Mouse (Mus musculus): Measurements from ENCODE around the gene Mdh2. TPM values are rescaled to one million over a fixed set of nuclear protein-coding genes. Genes with fewer than 3 reads are reported as not detected.

Mdh2 gene
- polyA plus RNA-seq, 1 experiment from 2014 or later, result 600 TPM

DNA sequence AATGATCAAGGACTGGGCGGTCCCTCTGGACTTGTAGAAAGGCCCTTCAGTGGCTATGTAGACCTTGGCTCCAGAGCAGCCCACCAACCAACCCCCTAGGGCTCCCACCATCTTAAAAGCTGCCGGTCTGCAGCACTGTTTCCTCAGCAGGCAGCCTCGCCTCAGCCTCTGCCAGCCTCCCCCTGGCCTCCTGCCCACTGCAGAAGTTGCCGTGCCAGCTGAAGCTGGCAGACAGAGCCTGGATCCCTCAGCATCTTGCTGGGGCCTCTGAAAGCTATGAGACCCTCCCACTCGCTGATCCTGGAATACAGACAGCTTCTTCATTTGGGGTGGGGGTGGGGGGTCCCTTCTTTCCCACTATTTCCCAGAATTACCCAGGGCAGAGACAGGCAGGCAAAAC lies 34.7 kb downstream of the Mdh2 start:
- Histone ChIP-seq H3K4me1 (ENCODE audit: control insufficient read depth, insufficient read depth, low read length) (peaks cover 25% of the 10 kb centered on the region), H3K27ac (ENCODE audit: low read length) (no peak overlapping the region), H3K4me2 (ENCODE audit: low read length) (no peak overlapping the region), H3K9ac (ENCODE audit: low read depth, low read length) (no peak overlapping the region), H3K9me3 (replicated peaks; ENCODE audit: control insufficient read depth, low read length, poor library complexity, severe bottlenecking) (no peaks in the 10 kb centered on the region), H3K4me3 (ENCODE audit: low read depth, low read length) (no peak overlapping the region), H3K36me3 (ENCODE audit: control insufficient read depth, insufficient read depth, low read length) (no peaks in the 10 kb centered on the region), H3K27me3 (ENCODE audit: control insufficient read depth, insufficient read depth, low read depth, low read length) (no peaks in the 10 kb centered on the region)
- 61% methylated on average over 5 of the region's 5 CpGs for WGBS
- no peak for ATAC-seq

- no peaks in the 10 kb centered on the region for H3K9me3 ChIP-seq (replicated peaks; ENCODE audit: control insufficient read depth, low read length, poor library complexity, severe bottlenecking)
- H3K27me3 ChIP-seq (ENCODE audit: control insufficient read depth, insufficient read depth, low read depth, low read length), result no peaks in the 10 kb centered on the region
- H3K4me1 ChIP-seq (ENCODE audit: control insufficient read depth, insufficient read depth, low read length), result peaks cover 29% of the 10 kb centered on the region
- no peak overlapping the region for H3K9ac ChIP-seq (ENCODE audit: low read depth, low read length)
- H3K27ac ChIP-seq (ENCODE audit: low read length), result no peak overlapping the region
- ATAC-seq, result no peak
- H3K36me3 ChIP-seq (ENCODE audit: control insufficient read depth, insufficient read depth, low read length), result no peaks in the 10 kb centered on the region; the same call in 1 of the 2 replicates
- H3K4me3 ChIP-seq (ENCODE audit: low read depth, low read length), result no peak overlapping the region
- 54% methylated on average over 7 of the region's 7 CpGs for WGBS
- H3K4me2 ChIP-seq (ENCODE audit: low read length), result no peak overlapping the region
Observed at GRCm38 (mm10) chr5:135818491-135818890, 40.2 kb downstream of the Mdh2 start.

GRCm38 (mm10) chr5:135822316-135822944 lies 44.1 kb downstream of the Mdh2 start:
- Histone ChIP-seq H3K4me3 (ENCODE audit: low read depth, low read length) (no peak overlapping the region), H3K9me3 (replicated peaks; ENCODE audit: control insufficient read depth, low read length, poor library complexity, severe bottlenecking) (no peaks in the 10 kb centered on the region), H3K27ac (ENCODE audit: low read length) (peak overlapping the region; percentile 91), H3K4me1 (ENCODE audit: control insufficient read depth, insufficient read depth, low read length) (peaks cover 40% of the 10 kb centered on the region), H3K9ac (ENCODE audit: low read depth, low read length) (peak overlapping the region; percentile 51), H3K4me2 (ENCODE audit: low read length) (peak overlapping the region; percentile 39), H3K36me3 (ENCODE audit: control insufficient read depth, insufficient read depth, low read length) (no peaks in the 10 kb centered on the region; the same call in 1 of the 2 replicates), H3K27me3 (ENCODE audit: control insufficient read depth, insufficient read depth, low read depth, low read length) (no peaks in the 10 kb centered on the region)
- whole genome bisulfite sequencing, result 12% methylated on average over 7 of the region's 7 CpGs
- ATAC-seq, result peak; percentile 74

DNA sequence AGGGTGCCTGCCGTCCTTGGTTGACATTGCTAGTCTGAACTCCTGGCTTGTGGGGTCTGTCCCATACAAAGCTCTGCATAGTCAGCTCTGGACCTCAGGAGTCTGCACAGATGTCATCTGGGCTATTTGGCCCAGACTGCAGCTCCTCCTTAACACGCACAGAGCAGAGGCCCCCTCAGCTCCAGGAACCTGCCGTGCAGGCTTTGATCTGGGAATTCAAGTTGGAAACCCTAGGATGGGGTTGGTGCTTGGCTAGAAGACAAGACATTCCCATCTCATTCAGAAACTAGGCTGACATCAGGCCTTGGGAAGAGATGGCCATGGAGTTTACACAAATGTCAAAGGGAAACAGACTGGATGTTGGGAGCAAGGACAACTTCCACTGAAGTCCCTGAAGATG lies 46.2 kb downstream of the Mdh2 start:
- Histone ChIP-seq H3K4me3 (ENCODE audit: low read depth, low read length) (no peak overlapping the region), H3K9ac (ENCODE audit: low read depth, low read length) (no peak overlapping the region), H3K27ac (ENCODE audit: low read length) (no peak overlapping the region), H3K9me3 (replicated peaks; ENCODE audit: control insufficient read depth, low read length, poor library complexity, severe bottlenecking) (no peaks in the 10 kb centered on the region), H3K4me1 (ENCODE audit: control insufficient read depth, insufficient read depth, low read length) (peaks cover 40% of the 10 kb centered on the region), H3K4me2 (ENCODE audit: low read length) (no peak overlapping the region), H3K27me3 (ENCODE audit: control insufficient read depth, insufficient read depth, low read depth, low read length) (no peaks in the 10 kb centered on the region), H3K36me3 (ENCODE audit: control insufficient read depth, insufficient read depth, low read length) (no peaks in the 10 kb centered on the region; the same call in 1 of the 2 replicates)
- ATAC-seq, result no peak
- WGBS, result 44% methylated on average over 3 of the region's 3 CpGs

- WGBS, result 23% methylated on average over 6 of the region's 6 CpGs
- Histone ChIP-seq H3K27ac (ENCODE audit: low read length) (peak overlapping the region; percentile 73), H3K36me3 (ENCODE audit: control insufficient read depth, insufficient read depth, low read length) (no peaks in the 10 kb centered on the region; the same call in 1 of the 2 replicates), H3K27me3 (ENCODE audit: control insufficient read depth, insufficient read depth, low read depth, low read length) (no peaks in the 10 kb centered on the region), H3K4me2 (ENCODE audit: low read length) (no peak overlapping the region), H3K4me1 (ENCODE audit: control insufficient read depth, insufficient read depth, low read length) (peaks cover 35% of the 10 kb centered on the region), H3K9me3 (replicated peaks; ENCODE audit: control insufficient read depth, low read length, poor library complexity, severe bottlenecking) (no peaks in the 10 kb centered on the region), H3K4me3 (ENCODE audit: low read depth, low read length) (no peak overlapping the region), H3K9ac (ENCODE audit: low read depth, low read length) (peak overlapping the region; percentile 23; the same call in 1 of the 2 replicates)
- no peak for ATAC-seq
Observed at GRCm38 (mm10) chr5:135826225-135826624, 47.9 kb downstream of the Mdh2 start.

DNA sequence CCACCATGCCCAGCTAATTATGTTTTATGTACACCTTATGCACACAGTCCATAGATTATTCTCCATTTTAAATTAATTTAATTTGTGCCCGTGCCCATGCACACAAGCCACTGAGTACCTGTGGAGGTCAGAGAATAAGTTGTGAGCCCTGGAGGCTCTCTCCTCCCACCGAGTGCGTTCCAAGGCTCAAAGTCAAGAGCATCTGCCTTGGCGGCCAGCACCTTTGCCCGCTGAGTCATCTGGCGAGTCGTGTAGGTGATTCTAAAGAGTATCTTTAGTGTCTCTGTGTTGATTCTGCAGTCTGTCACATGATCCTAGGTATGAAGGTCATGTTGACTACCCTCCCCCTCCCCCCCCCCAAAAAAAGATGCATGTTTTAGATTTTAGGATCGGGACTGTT lies 51.1 kb downstream of the Mdh2 start:
- WGBS, result 88% methylated on average over 8 of the region's 8 CpGs
- Histone ChIP-seq H3K9me3 (replicated peaks; ENCODE audit: control insufficient read depth, low read length, poor library complexity, severe bottlenecking) (no peaks in the 10 kb centered on the region), H3K4me3 (ENCODE audit: low read depth, low read length) (no peak overlapping the region), H3K27me3 (ENCODE audit: control insufficient read depth, insufficient read depth, low read depth, low read length) (no peaks in the 10 kb centered on the region), H3K36me3 (ENCODE audit: control insufficient read depth, insufficient read depth, low read length) (no peaks in the 10 kb centered on the region), H3K9ac (ENCODE audit: low read depth, low read length) (no peak overlapping the region), H3K4me2 (ENCODE audit: low read length) (no peak overlapping the region), H3K4me1 (ENCODE audit: control insufficient read depth, insufficient read depth, low read length) (peaks cover 28% of the 10 kb centered on the region), H3K27ac (ENCODE audit: low read length) (no peak overlapping the region)
- no peak for ATAC-seq

DNA sequence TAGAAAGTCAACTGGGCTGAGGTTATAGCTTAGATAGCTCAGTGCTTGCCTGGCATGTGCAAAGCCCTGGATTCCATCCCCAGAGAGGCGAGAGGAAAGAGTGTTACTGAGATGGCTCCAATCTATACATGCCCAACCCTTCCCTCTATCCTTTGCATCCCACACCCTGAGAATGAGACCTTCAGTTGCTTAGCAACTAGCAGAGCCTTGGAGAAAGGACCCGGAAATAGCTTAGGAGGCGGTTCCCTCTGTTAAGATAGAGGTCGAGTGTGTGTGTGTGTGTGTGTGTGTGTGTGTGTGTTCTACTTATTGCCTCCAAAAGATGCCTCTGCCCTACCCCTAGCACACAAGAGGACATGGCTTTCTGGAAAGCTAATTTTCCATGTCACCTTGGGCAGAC lies 54.4 kb downstream of the Mdh2 start:
- Histone ChIP-seq H3K27ac (ENCODE audit: low read length) (peak overlapping the region; percentile 77), H3K4me2 (ENCODE audit: low read length) (no peak overlapping the region), H3K4me1 (ENCODE audit: control insufficient read depth, insufficient read depth, low read length) (peaks cover 29% of the 10 kb centered on the region), H3K4me3 (ENCODE audit: low read depth, low read length) (no peak overlapping the region), H3K27me3 (ENCODE audit: control insufficient read depth, insufficient read depth, low read depth, low read length) (no peaks in the 10 kb centered on the region), H3K9me3 (replicated peaks; ENCODE audit: control insufficient read depth, low read length, poor library complexity, severe bottlenecking) (no peaks in the 10 kb centered on the region), H3K9ac (ENCODE audit: low read depth, low read length) (no peak overlapping the region), H3K36me3 (ENCODE audit: control insufficient read depth, insufficient read depth, low read length) (no peaks in the 10 kb centered on the region)
- 0 out of 2 replicates have a peak, but pooled peaks have one; percentile 14 for ATAC-seq
- 14% methylated on average over 4 of the region's 4 CpGs for WGBS

DNA sequence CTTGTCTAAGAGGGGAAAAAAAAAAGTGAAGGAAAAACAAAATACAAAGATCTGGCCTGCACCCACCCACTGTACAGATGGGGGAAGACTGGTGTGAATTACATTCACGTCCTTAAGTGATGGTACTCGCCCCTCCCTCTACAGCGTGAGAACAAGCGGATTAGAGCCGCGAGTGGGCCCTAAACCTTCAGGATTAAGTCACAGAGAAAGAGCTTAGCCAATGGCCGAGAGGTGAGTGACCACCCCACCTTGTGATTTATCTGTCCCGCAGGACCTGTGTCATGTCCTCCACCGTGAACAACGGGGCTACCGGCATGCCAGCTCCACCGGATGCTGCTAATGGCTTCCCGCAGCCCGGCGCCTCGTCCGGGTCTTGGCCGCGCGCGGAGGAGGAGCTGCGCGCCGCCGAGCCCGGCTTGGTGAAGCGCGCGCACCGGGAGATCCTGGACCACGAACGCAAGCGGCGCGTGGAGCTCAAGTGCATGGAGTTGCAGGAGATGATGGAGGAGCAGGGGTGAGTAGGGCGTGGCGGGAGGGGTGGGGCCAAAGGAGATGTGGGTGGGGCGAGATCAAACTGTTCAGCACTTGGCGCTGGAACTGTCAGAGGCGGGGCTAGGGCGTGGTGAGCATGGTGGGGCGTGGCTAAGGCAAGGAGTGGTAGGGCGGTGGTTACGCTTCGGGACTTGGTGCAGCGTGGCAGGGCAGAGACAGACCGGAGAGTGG lies 56.6 kb downstream of the Mdh2 start:
- Histone ChIP-seq H3K9me3 (replicated peaks; ENCODE audit: control insufficient read depth, low read length, poor library complexity, severe bottlenecking) (no peaks in the 10 kb centered on the region), H3K27ac (ENCODE audit: low read length) (peak overlapping the region; percentile 77), H3K4me2 (ENCODE audit: low read length) (peak overlapping the region; percentile 86), H3K4me3 (ENCODE audit: low read depth, low read length) (peak overlapping the region; percentile 49), H3K36me3 (ENCODE audit: control insufficient read depth, insufficient read depth, low read length) (no peaks in the 10 kb centered on the region), H3K9ac (ENCODE audit: low read depth, low read length) (peak overlapping the region; percentile 60), H3K4me1 (ENCODE audit: control insufficient read depth, insufficient read depth, low read length) (peaks cover 29% of the 10 kb centered on the region), H3K27me3 (ENCODE audit: control insufficient read depth, insufficient read depth, low read depth, low read length) (no peaks in the 10 kb centered on the region)
- WGBS, result 1% methylated on average over 47 of the region's 47 CpGs
- peak; percentile 80 for ATAC-seq

DNA sequence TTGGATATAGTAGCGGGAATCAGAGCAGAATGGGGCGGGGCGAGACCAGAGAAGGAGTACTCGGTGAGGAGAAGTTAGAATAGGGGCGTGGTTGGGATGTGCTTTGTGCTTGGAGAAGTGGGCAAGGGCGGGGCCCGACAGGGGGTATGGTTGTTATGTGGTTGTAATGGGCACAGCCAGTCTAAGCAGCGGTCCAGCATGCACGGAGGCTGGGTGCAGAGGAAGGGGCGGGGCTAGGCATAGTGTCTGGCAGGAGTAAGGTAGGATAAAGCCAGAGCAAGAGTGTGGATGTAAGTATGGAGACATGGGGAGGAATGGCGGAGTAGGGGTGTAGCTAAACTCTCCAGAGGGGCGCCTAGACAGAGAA lies 57.2 kb downstream of the Mdh2 start:
- peak overlapping the region; percentile 77 for H3K27ac ChIP-seq (ENCODE audit: low read length)

More for the DNA sequence above, 57.2 kb downstream of the Mdh2 start:
- Histone ChIP-seq H3K27me3 (ENCODE audit: control insufficient read depth, insufficient read depth, low read depth, low read length) (no peaks in the 10 kb centered on the region), H3K9me3 (replicated peaks; ENCODE audit: control insufficient read depth, low read length, poor library complexity, severe bottlenecking) (no peaks in the 10 kb centered on the region), H3K4me2 (ENCODE audit: low read length) (peak overlapping the region; percentile 86), H3K4me3 (ENCODE audit: low read depth, low read length) (peak overlapping the region; percentile 49), H3K9ac (ENCODE audit: low read depth, low read length) (peak overlapping the region; percentile 60), H3K36me3 (ENCODE audit: control insufficient read depth, insufficient read depth, low read length) (no peaks in the 10 kb centered on the region), H3K4me1 (ENCODE audit: control insufficient read depth, insufficient read depth, low read length) (peaks cover 29% of the 10 kb centered on the region)
- WGBS, result 1% methylated on average over 12 of the region's 12 CpGs
- ATAC-seq, result peak; percentile 82

All from midbrain, embryonic 16.5 days (tissue).